Mouse (Mus musculus) lung, embryonic 14.5 days (tissue): ENCODE data around the gene Tspan11. TPM values are rescaled to one million over a fixed set of nuclear protein-coding genes. Genes with fewer than 3 reads are reported as not detected.

ENCODE experiments used
- ATAC-seq: fragments of 200-750 bp; cut with Nextera tagmentation; 2 replicates; pipeline ENCODE4 v1.8.0; 2017; ENCODE audit warnings: mild to moderate bottlenecking, moderate TSS enrichment, moderate library complexity; ENCODE audit not compliant: insufficient read depth
- DNase-seq: peaks from one replicate; pipeline ENCODE4 v3.0.0-alpha.2; 2015
- H3K27ac ChIP-seq: fragments of 300-500 bp; sonication (generic); 2 replicates; pipeline ENCODE4 v1.5.1; 2014; ENCODE audit warnings: low read depth, mild to moderate bottlenecking, moderate library complexity
- H3K27me3 ChIP-seq: fragments of 300-500 bp; sonication (generic); 2 replicates; pipeline ENCODE4 v1.6.1; 2014; ENCODE audit warnings: low read length, control low read depth; ENCODE audit not compliant: insufficient read depth
- H3K36me3 ChIP-seq: fragments of 300-500 bp; sonication (generic); 2 replicates; pipeline ENCODE4 v1.6.1; 2014; ENCODE audit warnings: control low read depth; ENCODE audit not compliant: insufficient read depth
- H3K4me1 ChIP-seq: fragments of 300-500 bp; sonication (generic); 2 replicates; pipeline ENCODE4 v1.6.1; 2014; ENCODE audit warnings: antibody characterized with exemption, control low read depth; ENCODE audit not compliant: insufficient read depth
- H3K4me2 ChIP-seq: fragments of 300-500 bp; sonication (generic); 2 replicates; pipeline ENCODE4 v1.6.1; 2014; ENCODE audit warnings: mild to moderate bottlenecking
- H3K4me3 ChIP-seq: fragments of 300-500 bp; sonication (generic); 2 replicates; pipeline ENCODE4 v1.5.1; 2014; ENCODE audit warnings: low read depth, low read length
- H3K9ac ChIP-seq: fragments of 300-500 bp; sonication (generic); 2 replicates; pipeline ENCODE4 v1.6.1; 2014
- H3K9me3 ChIP-seq: fragments of 300-500 bp; sonication (generic); 2 replicates; pipeline ENCODE4 v1.6.1; 2016; ENCODE audit warnings: low read depth, low read length, control low read depth
- CTCF ChIP-seq: IDR thresholded peaks from 2 replicates; pipeline ENCODE4 v1.5.1; 2016; ENCODE audit warnings: antibody characterized with exemption, low read depth
- whole genome bisulfite sequencing: fragments of 180-500 bp; shearing (Covaris S2); extraction: QIAGEN DNeasy Blood & Tissue Kit; methylation state at CpG from one replicate; pipeline ENCODE4 v1.1.7; 2014; 5-methylcytosine and 5-hydroxymethylcytosine counted together
- polyA plus RNA-seq: library from polyadenylated mRNA; unstranded; fragments of >200 nt; fragmentation: Nextera tagmentation; extraction: Ambion mirVana; gene quantifications from 2 replicates; pipeline ENCODE4 v1.2.1, GENCODE M21; 2014

The Tspan11 gene
- polyA plus RNA-seq, 1 experiment from 2014 or later, result 22.5 TPM

DNA sequence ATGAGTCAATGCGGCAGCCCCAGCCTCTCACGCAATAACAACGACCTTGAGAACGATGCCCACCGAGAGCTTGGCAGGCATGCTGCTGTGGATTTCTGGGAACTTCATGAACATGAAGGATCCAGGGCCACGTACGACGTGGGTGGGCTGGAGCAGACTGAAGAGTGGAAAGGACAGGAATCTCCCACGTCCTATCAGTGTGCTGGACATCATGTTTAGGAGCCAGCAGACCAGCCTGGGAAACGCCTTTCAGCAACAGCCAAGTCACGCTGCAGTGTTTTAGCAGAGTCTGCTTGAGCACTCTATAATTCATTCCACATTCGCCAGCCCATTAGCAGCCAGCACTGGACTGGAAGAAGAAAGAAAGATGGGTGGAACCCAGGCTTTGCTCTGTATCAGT is 10.4 kb upstream of the Tspan11 start:
- peak; percentile 65 for ATAC-seq
- Histone ChIP-seq H3K9me3 (no peaks in the 10 kb centered on the region), H3K4me1 (peaks cover 5% of the 10 kb centered on the region), H3K27me3 (no peaks in the 10 kb centered on the region), H3K36me3 (no peaks in the 10 kb centered on the region), H3K9ac (no peak overlapping the region), H3K27ac (peak overlapping the region; percentile 3; the same call in 1 of the 2 replicates), H3K4me2 (no peak overlapping the region), H3K4me3 (no peak overlapping the region)
- peak; percentile 75 for DNase-seq
- WGBS, result 34% methylated on average over 12 of the region's 12 CpGs
- TF ChIP-seq CTCF, result no peak

DNA sequence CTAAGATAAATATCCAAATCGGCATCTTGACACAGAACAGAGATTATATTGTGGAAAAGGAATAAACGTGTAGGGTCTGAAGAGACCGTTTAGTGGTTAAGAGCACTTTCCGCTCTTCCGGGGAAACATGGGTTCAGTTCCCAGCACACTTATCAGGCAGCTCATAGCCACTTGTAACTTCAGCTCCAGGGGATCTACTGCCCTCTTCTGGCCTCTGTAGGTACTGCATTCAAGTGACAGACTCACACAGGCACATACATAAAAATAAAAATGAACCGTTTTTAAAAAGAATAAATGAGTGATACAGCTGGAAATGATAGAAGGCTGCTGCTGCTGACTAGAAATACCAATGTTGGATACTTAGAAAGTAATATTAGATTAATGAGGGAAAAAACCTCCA is 7.9 kb upstream of the Tspan11 start:
- H3K9ac ChIP-seq, result no peak overlapping the region
- no peaks in the 10 kb centered on the region for H3K9me3 ChIP-seq
- peaks cover 5% of the 10 kb centered on the region for H3K4me1 ChIP-seq
- DNase-seq, result peak; percentile 35
- peak; percentile 58 for TF ChIP-seq CTCF
- H3K27ac ChIP-seq, result no peak overlapping the region
- ATAC-seq, result no peak
- H3K27me3 ChIP-seq, result no peaks in the 10 kb centered on the region
- H3K4me3 ChIP-seq, result no peak overlapping the region
- WGBS, result 89% methylated on average over 6 of the region's 6 CpGs
- no peaks in the 10 kb centered on the region for H3K36me3 ChIP-seq
- H3K4me2 ChIP-seq, result no peak overlapping the region

DNA sequence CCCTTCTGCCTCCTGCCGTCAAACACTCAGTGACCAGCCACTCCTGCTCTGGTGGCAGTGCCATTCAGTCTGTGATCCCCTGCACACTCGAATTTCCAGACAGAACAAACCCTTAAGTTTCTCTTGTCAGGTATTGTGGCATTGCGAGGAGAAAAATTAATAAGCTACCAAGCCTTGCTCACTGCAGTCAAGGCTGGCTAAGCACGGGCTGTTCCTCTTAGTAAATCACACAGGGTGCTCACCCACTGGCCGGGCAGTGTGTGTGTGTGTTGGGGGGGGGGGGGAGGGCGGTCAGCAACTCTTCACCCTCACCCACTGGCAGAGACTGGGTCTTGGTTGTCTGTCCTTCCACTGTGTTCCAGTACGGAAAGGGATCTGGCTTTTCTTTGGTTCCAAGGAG is 473 bp upstream of the Tspan11 start:
- ATAC-seq, result peak; percentile 10; the same call in 1 of the 2 replicates
- peak overlapping the region; percentile 56 for H3K4me3 ChIP-seq
- peak; percentile 24 for DNase-seq
- no peaks in the 10 kb centered on the region for H3K36me3 ChIP-seq
- peak overlapping the region; percentile 90 for H3K4me2 ChIP-seq
- TF ChIP-seq CTCF, result no peak
- H3K9ac ChIP-seq, result peak overlapping the region; percentile 72
- H3K4me1 ChIP-seq, result peaks cover 9% of the 10 kb centered on the region; the same call in 1 of the 2 replicates
- no peak overlapping the region for H3K27ac ChIP-seq
- H3K27me3 ChIP-seq, result no peaks in the 10 kb centered on the region
- WGBS, result 8% methylated on average over 7 of the region's 7 CpGs
- H3K9me3 ChIP-seq, result no peaks in the 10 kb centered on the region

DNA sequence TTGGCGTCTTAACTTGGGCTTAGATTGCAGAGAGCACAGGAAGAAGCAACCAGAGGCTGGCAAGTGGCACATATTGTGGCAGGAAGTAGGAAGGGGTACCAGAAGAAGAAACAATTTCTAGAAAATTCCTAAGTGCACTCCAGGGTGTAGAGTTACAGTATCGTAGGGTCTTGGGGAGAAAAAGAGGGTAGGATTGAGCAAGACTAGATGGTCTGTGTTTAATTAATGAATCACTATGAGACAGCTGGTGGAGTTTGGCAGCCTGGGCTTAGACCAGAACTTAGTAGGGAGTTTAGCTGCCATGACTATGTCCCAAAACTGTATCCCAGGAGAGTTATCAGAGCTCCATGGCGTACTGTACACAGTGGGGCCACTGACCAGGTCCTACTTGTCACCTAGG is 1.2 kb downstream of the Tspan11 start:
- peak overlapping the region; percentile 72; the same call in 1 of the 2 replicates for H3K9ac ChIP-seq
- peak; percentile 29 for ATAC-seq
- 44% methylated on average over 3 of the region's 3 CpGs for WGBS
- H3K4me1 ChIP-seq, result peaks cover 9% of the 10 kb centered on the region; the same call in 1 of the 2 replicates
- H3K27ac ChIP-seq, result peak overlapping the region; percentile 88; the same call in 1 of the 2 replicates
- H3K4me3 ChIP-seq, result peak overlapping the region; percentile 56
- no peaks in the 10 kb centered on the region for H3K9me3 ChIP-seq
- H3K4me2 ChIP-seq, result peak overlapping the region; percentile 90
- no peaks in the 10 kb centered on the region for H3K36me3 ChIP-seq
- TF ChIP-seq CTCF, result no peak
- DNase-seq, result peak; percentile 28
- H3K27me3 ChIP-seq, result no peaks in the 10 kb centered on the region

DNA sequence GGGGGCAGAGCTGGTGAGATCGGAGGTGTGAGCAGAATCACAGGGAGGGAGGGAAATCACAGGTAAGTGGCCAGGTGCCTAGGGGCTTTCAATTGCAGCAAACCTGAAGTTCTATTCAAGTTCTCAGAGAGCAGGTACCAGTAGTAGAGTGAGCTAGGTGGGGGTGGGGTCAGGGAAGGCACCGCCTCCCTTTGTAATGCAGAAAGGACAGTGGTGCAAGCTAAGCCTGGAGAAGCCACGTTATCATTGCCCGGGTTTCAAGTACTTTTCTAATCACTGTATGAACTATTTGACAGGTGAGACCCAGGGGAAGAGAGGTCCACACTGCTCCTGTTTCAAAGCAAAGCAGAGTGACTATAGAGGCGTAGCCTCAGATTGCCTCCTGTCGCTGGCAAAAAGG is 6.2 kb downstream of the Tspan11 start:
- H3K4me3 ChIP-seq, result no peak overlapping the region
- H3K4me2 ChIP-seq, result no peak overlapping the region
- no peaks in the 10 kb centered on the region for H3K9me3 ChIP-seq
- H3K4me1 ChIP-seq, result 0 out of 2 replicates have a peak, but pooled peaks cover 3% of the 10 kb centered on the region
- H3K27me3 ChIP-seq, result no peaks in the 10 kb centered on the region
- DNase-seq (no peak), ATAC-seq (no peak)
- TF ChIP-seq CTCF, result no peak
- WGBS, result 26% methylated on average over 6 of the region's 6 CpGs
- H3K9ac ChIP-seq, result no peak overlapping the region
- H3K36me3 ChIP-seq, result no peaks in the 10 kb centered on the region
- no peak overlapping the region for H3K27ac ChIP-seq

DNA sequence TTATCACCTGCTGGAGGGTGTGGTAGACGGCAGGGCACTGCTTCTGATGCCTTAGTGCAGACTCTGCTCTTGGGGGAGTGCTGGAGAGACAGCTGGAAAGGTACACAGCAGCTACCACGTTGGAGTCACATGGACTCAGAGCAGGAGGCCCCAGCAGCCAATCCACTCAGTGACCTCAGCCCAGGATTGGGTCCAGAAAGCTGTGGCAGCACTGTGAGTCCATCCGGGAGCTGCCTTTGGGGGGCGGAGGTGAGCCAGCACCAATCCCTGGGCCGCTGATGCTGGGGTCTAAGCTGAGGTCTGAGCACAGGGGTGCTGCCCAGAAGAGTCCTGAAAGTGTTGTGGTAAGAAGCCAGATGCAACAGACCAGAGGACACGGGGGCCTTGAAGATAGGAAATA is 7.6 kb downstream of the Tspan11 start:
- no peak for TF ChIP-seq CTCF

DNA sequence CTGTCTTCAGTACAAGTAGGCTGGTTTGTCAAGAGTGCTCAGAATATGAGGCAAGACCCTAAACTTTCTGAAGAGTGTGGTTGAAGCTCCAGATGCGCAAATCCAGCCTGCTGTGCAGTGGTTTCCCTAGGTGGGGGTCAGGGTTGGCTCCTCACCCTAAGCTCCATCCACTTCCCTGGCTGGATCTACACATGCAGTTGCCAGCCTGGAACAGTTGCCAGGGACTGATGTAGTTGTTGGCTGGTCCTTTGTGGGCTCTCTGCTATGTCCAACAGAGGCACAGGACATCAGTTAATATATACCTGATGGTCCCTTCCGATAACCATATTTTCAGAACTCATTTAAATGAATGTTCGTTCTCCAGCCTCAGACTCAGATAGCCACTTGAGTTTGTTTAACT is 9.0 kb downstream of the Tspan11 start:
- Histone ChIP-seq H3K4me2 (no peak overlapping the region), H3K4me1 (0 out of 2 replicates have a peak, but pooled peaks cover 6% of the 10 kb centered on the region), H3K9me3 (no peaks in the 10 kb centered on the region), H3K36me3 (no peaks in the 10 kb centered on the region), H3K9ac (no peak overlapping the region), H3K27me3 (no peaks in the 10 kb centered on the region), H3K27ac (no peak overlapping the region), H3K4me3 (no peak overlapping the region)
- ATAC-seq (no peak), DNase-seq (no peak)
- WGBS, result 50% methylated on average over 3 of the region's 3 CpGs
- TF ChIP-seq CTCF, result no peak

More for the DNA sequence above, 7.6 kb downstream of the Tspan11 start:
- DNase-seq (no peak), ATAC-seq (no peak)
- H3K4me1 ChIP-seq, result 0 out of 2 replicates have a peak, but pooled peaks cover 3% of the 10 kb centered on the region
- no peaks in the 10 kb centered on the region for H3K9me3 ChIP-seq
- H3K27me3 ChIP-seq, result no peaks in the 10 kb centered on the region
- no peak overlapping the region for H3K4me2 ChIP-seq
- no peak overlapping the region for H3K9ac ChIP-seq
- H3K36me3 ChIP-seq, result no peaks in the 10 kb centered on the region
- no peak overlapping the region for H3K27ac ChIP-seq
- H3K4me3 ChIP-seq, result no peak overlapping the region
- WGBS, result 38% methylated on average over 6 of the region's 6 CpGs
